Mouse (Mus musculus) limb, embryonic 11.5 days (tissue): Measurements from ENCODE around the gene Pdzrn3. TPM values are rescaled to one million over a fixed set of nuclear protein-coding genes. Genes with fewer than 3 reads are reported as not detected.

Source experiments
- ATAC-seq: fragments of 200-750 bp; cut with Nextera tagmentation; 2 replicates; pipeline ENCODE4 v1.8.0; 2017; ENCODE audit warnings: low read depth; ENCODE audit not compliant: insufficient number of reproducible peaks, low FRiP score, low TSS enrichment
- DNase-seq: peaks from one replicate; pipeline ENCODE4 v3.0.0-alpha.2; 2015; ENCODE audit warnings: low spot score
- H3K27ac ChIP-seq: fragments of 300-500 bp; sonication (generic); replicated peaks from 2 replicates; pipeline ENCODE4 v1.5.1; 2014; ENCODE audit warnings: low read depth, mild to moderate bottlenecking, low read length
- H3K27me3 ChIP-seq: fragments of 300-500 bp; sonication (generic); 2 replicates; pipeline ENCODE4 v1.6.1; 2014; ENCODE audit warnings: mild to moderate bottlenecking, low read length, mixed read lengths; ENCODE audit not compliant: control insufficient read depth, insufficient read depth
- H3K36me3 ChIP-seq: fragments of 300-500 bp; sonication (generic); 2 replicates; pipeline ENCODE4 v1.6.1; 2014; ENCODE audit warnings: mild to moderate bottlenecking, low read length, moderate library complexity, mixed read lengths; ENCODE audit not compliant: control insufficient read depth, insufficient read depth
- H3K4me1 ChIP-seq: fragments of 300-500 bp; sonication (generic); 2 replicates; pipeline ENCODE4 v1.6.1; 2014; ENCODE audit warnings: low read length, mixed read lengths; ENCODE audit not compliant: control insufficient read depth, insufficient read depth
- H3K4me2 ChIP-seq: fragments of 300-500 bp; sonication (generic); 2 replicates; pipeline ENCODE4 v1.6.1; 2014; ENCODE audit warnings: low read depth, mild to moderate bottlenecking, moderate library complexity; ENCODE audit not compliant: severe bottlenecking
- H3K4me3 ChIP-seq: fragments of 300-500 bp; sonication (generic); 2 replicates; pipeline ENCODE4 v1.5.1; 2014; ENCODE audit warnings: low read depth, low read length
- H3K9ac ChIP-seq: fragments of 300-500 bp; sonication (generic); 2 replicates; pipeline ENCODE4 v1.6.1; 2014; ENCODE audit warnings: mild to moderate bottlenecking, low read length
- H3K9me3 ChIP-seq: fragments of 300-500 bp; sonication (generic); 2 replicates; pipeline ENCODE4 v1.6.1; 2016; ENCODE audit warnings: low read length; ENCODE audit not compliant: control insufficient read depth
- WGBS: fragments of 180-500 bp; shearing (Covaris S2); extraction: QIAGEN DNeasy Blood & Tissue Kit; methylation state at CpG from one replicate; pipeline ENCODE4 v1.1.7; 2014; 5-methylcytosine and 5-hydroxymethylcytosine counted together
- polyA plus RNA-seq: library from polyadenylated mRNA; unstranded; fragments of >200 nt; fragmentation: Nextera tagmentation; extraction: Ambion mirVana; gene quantifications from 2 replicates; pipeline ENCODE4 v1.2.1, GENCODE M21; 2014

Gene Pdzrn3
- polyA plus RNA-seq, 1 experiment from 2014 or later, result 11.1 TPM

GRCm38 (mm10) chr6:101363904-101364303, 13.8 kb downstream of the Pdzrn3 start:
- Histone ChIP-seq H3K27ac (no peak overlapping the region), H3K4me3 (no peak overlapping the region), H3K9ac (no peak overlapping the region), H3K36me3 (no peaks in the 10 kb centered on the region), H3K4me1 (peaks cover 7% of the 10 kb centered on the region), H3K27me3 (no peaks in the 10 kb centered on the region), H3K9me3 (no peaks in the 10 kb centered on the region), H3K4me2 (no peak overlapping the region)
- ATAC-seq (no peak), DNase-seq (no peak)
- 89% methylated on average over 5 of the region's 5 CpGs for WGBS

DNA sequence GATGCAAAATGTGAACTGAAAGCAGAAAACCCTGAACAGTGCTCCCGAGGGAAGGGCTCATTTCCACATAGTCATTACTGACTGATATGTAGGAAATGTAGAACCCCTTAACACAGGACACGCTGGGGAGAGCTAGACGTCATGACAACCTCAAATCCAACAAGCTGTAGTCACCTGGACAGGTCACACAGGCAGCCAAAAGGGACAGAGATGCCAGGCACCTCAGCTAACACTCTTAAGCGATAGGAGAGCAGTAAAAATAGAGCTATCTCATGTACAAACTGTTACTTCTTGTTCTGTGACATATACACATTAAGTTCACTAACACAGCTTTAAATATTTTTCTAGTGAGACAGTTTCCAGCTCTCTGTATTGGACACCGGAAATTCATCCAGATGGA, 15.0 kb downstream of the Pdzrn3 start:
- Histone ChIP-seq H3K27ac (no peak overlapping the region), H3K9ac (no peak overlapping the region), H3K4me2 (no peak overlapping the region), H3K4me3 (no peak overlapping the region), H3K4me1 (peaks cover 7% of the 10 kb centered on the region), H3K9me3 (no peaks in the 10 kb centered on the region), H3K27me3 (no peaks in the 10 kb centered on the region), H3K36me3 (no peaks in the 10 kb centered on the region)
- ATAC-seq (no peak), DNase-seq (no peak)
- 85% methylated on average over 5 of the region's 5 CpGs for WGBS

DNA sequence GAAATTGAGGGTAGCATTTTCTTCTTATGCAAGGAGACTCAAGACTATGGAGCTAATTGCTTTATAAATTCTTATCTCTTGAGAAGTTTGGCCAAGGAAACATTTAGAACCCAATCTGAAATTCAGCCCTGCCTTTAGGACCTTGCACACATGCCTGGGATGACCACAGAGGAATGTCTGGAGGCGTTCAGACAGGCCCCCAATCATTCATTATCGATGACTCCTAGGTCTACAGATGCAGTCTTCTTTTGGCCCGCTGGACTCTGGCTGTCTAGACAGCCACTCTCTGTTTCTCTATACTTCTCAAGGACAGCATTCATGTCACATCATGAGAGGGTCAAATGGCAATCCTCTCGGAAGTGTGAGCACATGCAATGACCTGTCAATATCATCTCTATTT, 15.4 kb downstream of the Pdzrn3 start:
- Histone ChIP-seq H3K4me1 (peaks cover 7% of the 10 kb centered on the region), H3K4me2 (no peak overlapping the region), H3K4me3 (no peak overlapping the region), H3K9me3 (no peaks in the 10 kb centered on the region), H3K9ac (no peak overlapping the region), H3K36me3 (no peaks in the 10 kb centered on the region), H3K27me3 (no peaks in the 10 kb centered on the region), H3K27ac (no peak overlapping the region)
- WGBS, result 57% methylated on average over 4 of the region's 4 CpGs
- DNase-seq, result no peak
- no peak for ATAC-seq

DNA sequence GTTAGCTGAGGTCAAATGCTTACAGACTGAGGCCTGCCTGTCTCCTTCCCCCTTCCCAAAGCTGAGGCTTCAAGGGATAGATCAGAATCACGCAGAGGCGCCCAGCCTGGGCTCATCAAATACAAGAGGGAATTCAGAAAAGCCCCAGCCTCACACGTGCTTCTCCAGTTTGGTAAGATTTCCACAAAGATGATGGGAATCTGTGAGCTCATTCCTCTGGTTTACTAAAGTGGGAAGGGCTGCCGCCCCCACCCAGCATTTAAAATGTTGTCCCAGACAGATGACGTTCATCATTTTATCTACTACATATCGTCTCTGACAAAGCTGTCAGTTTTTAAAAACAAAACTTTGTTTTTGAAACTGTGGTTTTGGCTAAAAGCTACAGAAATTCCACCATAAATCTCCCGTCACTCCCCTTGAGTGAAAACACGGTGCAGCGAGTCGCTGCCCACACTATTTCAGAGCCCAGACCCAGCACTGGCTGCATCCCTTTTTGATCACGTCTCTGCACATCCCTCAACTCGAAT, 17.4 kb downstream of the Pdzrn3 start:
- Histone ChIP-seq H3K27me3 (no peaks in the 10 kb centered on the region), H3K9me3 (no peaks in the 10 kb centered on the region), H3K27ac (no peak overlapping the region), H3K4me2 (no peak overlapping the region), H3K36me3 (no peaks in the 10 kb centered on the region), H3K9ac (no peak overlapping the region), H3K4me1 (no peaks in the 10 kb centered on the region; the same call in 1 of the 2 replicates), H3K4me3 (no peak overlapping the region)
- 63% methylated on average over 12 of the region's 12 CpGs for WGBS
- ATAC-seq (no peak), DNase-seq (no peak)

DNA sequence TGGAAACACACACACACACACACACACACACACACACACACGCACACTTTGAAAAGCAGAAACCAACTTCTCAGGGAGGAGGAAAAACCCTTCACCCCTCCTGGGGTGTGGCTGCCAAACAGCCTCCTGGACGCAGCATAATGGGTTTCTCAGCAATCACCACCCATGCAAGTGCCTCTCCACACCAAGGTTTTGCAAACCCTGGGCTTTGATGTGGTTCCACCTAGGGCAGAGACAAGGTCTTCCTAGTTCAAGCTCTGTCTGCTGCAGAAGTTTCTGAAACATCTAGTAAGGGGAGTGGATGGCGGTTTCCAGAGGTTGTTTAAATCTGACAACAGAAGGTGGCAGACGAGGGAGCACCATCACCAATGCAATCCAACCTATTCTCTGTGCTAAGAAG, 18.1 kb downstream of the Pdzrn3 start:
- H3K36me3 ChIP-seq, result no peaks in the 10 kb centered on the region
- no peak overlapping the region for H3K4me3 ChIP-seq
- no peaks in the 10 kb centered on the region; the same call in 1 of the 2 replicates for H3K4me1 ChIP-seq
- 62% methylated on average over 4 of the region's 4 CpGs for WGBS
- no peak for DNase-seq
- no peak overlapping the region for H3K27ac ChIP-seq
- H3K27me3 ChIP-seq, result no peaks in the 10 kb centered on the region
- H3K9ac ChIP-seq, result no peak overlapping the region
- H3K9me3 ChIP-seq, result no peaks in the 10 kb centered on the region
- ATAC-seq, result no peak
- H3K4me2 ChIP-seq, result no peak overlapping the region

- no peak for ATAC-seq
- Histone ChIP-seq H3K4me2 (no peak overlapping the region), H3K9me3 (no peaks in the 10 kb centered on the region), H3K4me1 (peaks cover 7% of the 10 kb centered on the region), H3K27me3 (no peaks in the 10 kb centered on the region), H3K36me3 (no peaks in the 10 kb centered on the region), H3K4me3 (no peak overlapping the region), H3K27ac (no peak overlapping the region), H3K9ac (no peak overlapping the region)
- WGBS, result 32% methylated on average over 1 of the region's 1 CpGs
- no peak for DNase-seq
These were observed 22.8 kb downstream of the Pdzrn3 start for GRCm38 (mm10) chr6:101354887-101355286.

DNA sequence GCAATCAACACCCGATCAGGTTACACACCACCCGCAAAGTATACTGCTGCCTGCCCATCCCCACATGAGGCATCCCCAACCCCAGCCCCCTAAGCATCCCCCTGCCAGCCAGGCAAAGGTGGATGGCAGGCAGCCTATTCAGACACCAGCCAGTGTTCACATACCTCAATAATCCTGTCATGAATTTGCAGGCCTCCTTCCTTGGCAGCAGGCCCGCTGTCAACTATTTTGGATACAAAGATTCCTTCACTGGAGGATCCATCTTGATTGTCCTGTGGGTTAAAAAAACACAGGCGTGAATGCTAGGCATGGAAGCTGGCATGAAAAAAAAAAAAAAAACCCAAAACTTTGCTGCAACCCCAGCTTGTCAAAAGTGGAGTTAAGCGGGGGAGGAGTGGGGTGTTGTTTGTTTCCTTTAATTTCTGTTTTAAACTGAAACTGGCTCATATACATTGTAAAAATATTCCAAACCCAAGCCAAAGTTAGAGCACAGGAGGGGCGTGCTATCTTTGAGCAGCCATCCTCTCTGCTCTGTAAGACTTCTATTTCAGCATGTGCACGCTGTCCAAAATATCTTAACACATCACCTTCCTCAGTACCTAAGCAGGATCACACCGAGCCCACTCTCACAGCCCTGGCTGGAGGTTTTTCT, 23.3 kb downstream of the Pdzrn3 start:
- Histone ChIP-seq H3K36me3 (no peaks in the 10 kb centered on the region), H3K4me3 (no peak overlapping the region), H3K27ac (no peak overlapping the region), H3K4me2 (no peak overlapping the region), H3K9me3 (no peaks in the 10 kb centered on the region), H3K4me1 (peaks cover 7% of the 10 kb centered on the region), H3K27me3 (no peaks in the 10 kb centered on the region), H3K9ac (no peak overlapping the region)
- WGBS, result 48% methylated on average over 8 of the region's 8 CpGs
- DNase-seq (no peak), ATAC-seq (no peak)

GRCm38 (mm10) chr6:101353701-101354100, 24.0 kb downstream of the Pdzrn3 start:
- ATAC-seq (no peak), DNase-seq (no peak)
- no peak overlapping the region for H3K4me3 ChIP-seq
- H3K4me2 ChIP-seq, result no peak overlapping the region
- H3K36me3 ChIP-seq, result no peaks in the 10 kb centered on the region
- no peak overlapping the region for H3K27ac ChIP-seq
- H3K4me1 ChIP-seq, result peaks cover 7% of the 10 kb centered on the region
- no peaks in the 10 kb centered on the region for H3K27me3 ChIP-seq
- H3K9me3 ChIP-seq, result no peaks in the 10 kb centered on the region
- 50% methylated on average over 7 of the region's 7 CpGs for WGBS
- H3K9ac ChIP-seq, result no peak overlapping the region

DNA sequence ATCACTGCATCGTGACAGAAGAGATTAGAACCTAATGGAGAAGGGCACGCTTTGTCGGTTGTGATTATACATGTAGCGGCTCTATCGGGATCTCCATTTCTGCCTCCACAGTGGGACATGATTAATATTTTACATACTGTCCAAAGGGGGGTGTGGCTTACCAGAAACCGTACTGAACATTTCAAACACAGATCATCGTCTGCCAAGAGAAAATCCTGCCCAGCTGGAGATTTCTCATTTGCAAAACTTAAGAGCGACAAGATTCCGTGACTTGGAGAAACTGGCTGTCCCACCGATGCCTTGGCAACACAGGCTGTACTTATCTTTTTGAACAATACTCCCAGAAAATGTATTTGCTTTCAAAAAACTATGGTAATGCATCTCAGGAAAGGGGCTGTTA, 25.1 kb downstream of the Pdzrn3 start:
- 88% methylated on average over 10 of the region's 10 CpGs for WGBS
- DNase-seq (no peak), ATAC-seq (no peak)
- Histone ChIP-seq H3K36me3 (no peaks in the 10 kb centered on the region), H3K9me3 (no peaks in the 10 kb centered on the region), H3K27ac (no peak overlapping the region), H3K27me3 (no peaks in the 10 kb centered on the region), H3K4me2 (no peak overlapping the region), H3K9ac (no peak overlapping the region), H3K4me1 (peaks cover 7% of the 10 kb centered on the region), H3K4me3 (no peak overlapping the region)
